24 mouse cellular contexts compared by ENCODE assay signal in the genomic region with DNA sequence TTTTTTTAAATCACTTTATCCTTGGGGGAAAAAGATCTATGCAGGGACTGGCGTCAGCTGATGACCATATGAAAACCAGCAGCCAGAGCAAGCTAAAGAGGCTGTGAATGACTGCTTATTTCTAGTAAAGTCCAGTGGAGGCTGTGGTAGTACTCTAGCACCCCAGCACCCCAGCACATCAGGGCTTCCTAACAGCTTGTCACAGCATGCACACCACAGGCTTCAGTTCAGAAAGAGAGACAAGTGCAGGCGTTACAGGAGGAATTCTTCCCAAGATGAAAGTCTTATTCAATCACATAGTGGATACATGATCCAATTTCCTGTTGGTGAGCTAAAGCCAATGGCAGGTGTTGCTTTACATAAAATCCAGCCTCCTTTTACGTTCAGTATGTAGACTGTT. TPM values are rescaled to one million over a fixed set of nuclear protein-coding genes. Genes with fewer than 3 reads are reported as not detected.
"Had no signal": no experiment of that assay in that cellular context is flagged by ENCODE, and none has a peak within 500 bp of the region (broad histone marks: within the 10 kb centered on the region; RNA-seq: fewer than 3 reads in every experiment).

No protein-coding gene starts in this region.

- H3K9me3 ChIP-seq: heart, embryonic 12.5 days; hindbrain, embryonic 10.5 days; hindbrain, embryonic 12.5 days; intestine, embryonic 15.5 days; limb, embryonic 15.5 days; liver, embryonic 12.5 days had no signal

- H3K4me3 ChIP-seq: heart, adult 2 months; heart, embryonic 12.5 days; hindbrain, embryonic 10.5 days; hindbrain, embryonic 12.5 days; intestine, embryonic 15.5 days; layer of hippocampus, adult 2 months; left cerebral cortex, adult 2 months; limb, embryonic 15.5 days; liver, embryonic 12.5 days had no signal

- H3K36me3 ChIP-seq: heart, embryonic 12.5 days; hindbrain, embryonic 10.5 days; hindbrain, embryonic 12.5 days; intestine, embryonic 15.5 days; limb, embryonic 15.5 days; liver, embryonic 12.5 days had no signal

- ATAC-seq: hindbrain, embryonic 16.5 days; inflammation-experienced regulatory T-cells, adult 6 months; intestine, embryonic 15.5 days; intestine, postnatal 0 days; liver, embryonic 12.5 days had no signal

- H3K9ac ChIP-seq: heart, embryonic 12.5 days; hindbrain, embryonic 12.5 days; hindbrain, embryonic 14.5 days; intestine, embryonic 15.5 days; limb, embryonic 15.5 days; liver, embryonic 12.5 days; liver, embryonic 14.5 days had no signal

- H3K4me1 ChIP-seq: hindbrain, embryonic 10.5 days; liver, embryonic 12.5 days had no signal

- DNase-seq: gastrocnemius, postnatal 25 days; heart, adult 2 months; heart, postnatal 10 days; heart, postnatal 4 days; kidney, adult 18-20 months; kidney, adult 9 months; kidney, postnatal 10 days; kidney, postnatal 25 days; kidney, postnatal 4 days; lung, adult 18-20 months had no signal

- H3K4me2 ChIP-seq: heart, embryonic 12.5 days; hindbrain, embryonic 12.5 days; hindbrain, embryonic 14.5 days; intestine, embryonic 15.5 days; limb, embryonic 15.5 days; liver, embryonic 12.5 days had no signal

- H3K27me3 ChIP-seq: hindbrain, embryonic 12.5 days; intestine, embryonic 15.5 days; limb, embryonic 15.5 days; liver, embryonic 12.5 days had no signal

- H3K27ac ChIP-seq: heart, adult 2 months; hindbrain, embryonic 10.5 days; hindbrain, embryonic 12.5 days; hindbrain, embryonic 14.5 days; intestine, embryonic 15.5 days; layer of hippocampus, adult 2 months; left cerebral cortex, adult 2 months; limb, embryonic 15.5 days; liver, embryonic 12.5 days; liver, embryonic 14.5 days had no signal

RNA-seq across cellular contexts. Expression of a gene that starts 15.5 kb away (rescaled TPM):
- total RNA-seq: granulocyte monocyte progenitor cell, adult 5-6 weeks had no signal
- polyA plus RNA-seq: inflammation-experienced regulatory T-cells, adult 6 months had no signal
